Mouse (Mus musculus) heart, postnatal 4 days (tissue): ENCODE data around the gene Xiap. TPM values are rescaled to one million over a fixed set of nuclear protein-coding genes. Genes with fewer than 3 reads are reported as not detected.
A peak's percentile ranks its signal among the peaks of the same experiment; 100 is the strongest.

Experiments used
- DNase-seq: peaks from one replicate; pipeline ENCODE4 v3.0.0; 2021
- total RNA-seq, 2 experiments: library from RNA; stranded (reverse); gene quantifications; 2 replicates each; pipeline ENCODE4 v1.2.3; 2021

Gene Xiap
- total RNA-seq, 2 experiments from 2014 or later: 46.6 to 51.1 TPM

DNA sequence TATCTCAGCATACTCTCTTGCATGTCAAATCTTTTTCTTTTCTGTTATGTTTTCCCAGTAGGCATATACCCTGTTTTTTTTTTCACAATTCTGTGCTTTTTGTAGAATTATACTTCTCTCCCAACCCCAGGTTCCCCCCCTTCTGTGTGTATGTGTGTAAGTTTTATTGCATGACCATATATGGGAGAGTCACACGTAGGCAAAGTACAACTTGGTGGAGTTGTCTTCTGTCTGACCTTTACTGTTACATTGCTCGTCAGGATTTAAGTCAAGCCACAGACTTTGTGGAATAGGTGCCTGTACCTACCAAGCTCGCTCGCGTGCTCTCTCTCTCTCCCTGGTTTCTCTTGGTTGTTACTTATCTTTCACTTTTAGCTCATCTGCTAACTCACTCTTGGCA is 28.7 kb downstream of the Xiap start:
- DNase-seq: no peak

DNA sequence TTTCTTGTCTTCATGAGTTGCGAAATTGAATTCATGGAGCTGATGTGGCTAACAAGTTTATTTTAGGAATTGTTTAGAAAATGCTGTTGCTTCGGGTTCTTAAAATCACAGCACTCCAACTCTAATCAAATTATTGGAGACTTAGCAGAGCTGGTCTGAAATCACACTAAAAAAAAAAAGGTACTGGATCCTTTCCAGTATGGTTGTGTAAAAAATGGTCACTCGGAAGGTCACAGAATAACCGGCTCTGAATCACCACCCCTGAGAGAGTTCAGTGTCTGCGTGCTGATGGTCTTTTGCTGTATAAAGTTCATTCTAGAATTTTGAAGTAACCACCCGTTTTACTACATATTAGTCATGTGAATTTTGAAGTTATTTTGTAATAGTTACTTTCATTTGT is 47.7 kb downstream of the Xiap start:
- no peak for DNase-seq

DNA sequence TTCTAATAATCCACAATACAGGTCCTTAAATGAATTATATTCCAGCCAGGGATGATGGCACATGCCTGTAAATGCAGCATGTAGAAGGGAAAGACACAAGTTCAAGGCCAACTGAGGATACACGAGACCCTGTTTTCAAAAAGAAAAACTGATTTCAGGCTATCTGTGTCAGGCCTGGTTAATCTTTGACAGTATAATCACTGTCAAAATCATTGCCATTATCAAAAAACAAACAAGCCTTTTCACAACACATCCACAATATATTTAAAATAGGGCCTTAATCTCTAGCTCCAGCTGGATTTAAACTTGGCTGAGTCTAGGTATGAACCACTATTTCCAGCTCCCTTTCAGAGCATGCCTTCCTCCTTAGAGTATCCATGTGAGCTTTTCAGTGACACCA is 51.1 kb downstream of the Xiap start:
- no peak for DNase-seq

DNA sequence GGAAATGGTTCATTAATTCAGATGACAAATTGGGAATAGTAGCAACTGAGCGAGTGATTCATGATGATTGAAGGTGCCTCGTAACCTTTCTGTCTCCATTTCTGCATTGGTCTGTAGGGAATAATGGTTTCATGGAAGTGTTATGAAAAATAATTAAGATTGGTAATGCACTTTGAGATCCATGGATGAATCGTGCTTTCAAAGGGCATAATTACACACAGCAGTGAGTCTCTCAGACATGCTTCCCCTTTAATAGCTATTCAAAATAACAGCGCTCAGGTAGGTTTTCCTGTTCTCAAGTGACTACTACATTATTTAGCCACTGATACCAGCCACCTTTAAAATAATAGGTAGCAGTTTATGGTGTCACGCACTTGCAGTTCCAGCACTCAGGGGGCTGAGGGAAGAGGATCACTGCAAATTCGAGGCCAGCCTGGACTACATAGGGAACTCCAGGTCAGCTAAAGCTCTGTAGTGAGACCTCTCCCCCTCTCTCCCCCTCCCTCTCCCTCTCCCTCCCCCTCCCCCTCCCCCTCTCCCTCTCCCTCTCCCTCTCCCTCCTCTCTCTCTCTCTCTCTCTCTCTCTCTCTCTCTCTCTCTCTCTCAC is 60.1 kb downstream of the Xiap start:
- no peak for DNase-seq

DNA sequence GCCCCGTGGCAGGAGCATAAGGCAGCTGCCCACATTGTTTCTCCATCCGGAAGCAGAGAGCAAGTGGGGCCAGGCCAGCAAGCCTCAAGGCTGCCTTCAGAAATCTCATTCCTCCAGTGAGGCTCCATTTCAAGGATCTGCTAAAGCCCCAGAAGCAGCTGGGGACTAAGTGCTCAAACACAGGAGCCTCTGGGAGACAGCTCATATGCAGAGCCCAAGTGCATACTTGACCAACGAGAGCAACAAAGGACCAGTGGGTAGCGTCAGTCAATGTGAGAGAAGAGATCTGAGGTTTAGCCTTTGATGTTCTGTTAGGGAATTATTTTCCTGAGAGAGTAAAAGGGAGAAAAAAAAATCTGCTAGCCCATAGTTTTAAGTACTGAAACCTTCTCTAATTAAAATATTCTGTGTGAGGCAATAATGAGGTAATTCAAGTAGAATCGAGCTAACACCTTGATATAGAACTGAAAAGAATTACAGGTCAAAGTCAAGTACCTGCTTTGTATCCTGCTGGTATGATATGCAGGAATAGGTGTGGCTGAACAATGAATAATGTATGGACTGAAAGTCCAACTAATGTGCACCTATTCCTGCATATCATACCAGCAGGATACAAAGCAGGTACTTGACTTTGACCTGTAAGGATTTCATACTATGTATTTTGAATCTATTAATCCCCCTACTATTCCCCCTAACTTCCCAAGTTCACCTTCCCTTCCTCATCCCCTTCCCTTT is 65.7 kb downstream of the Xiap start:
- no peak for DNase-seq

DNA sequence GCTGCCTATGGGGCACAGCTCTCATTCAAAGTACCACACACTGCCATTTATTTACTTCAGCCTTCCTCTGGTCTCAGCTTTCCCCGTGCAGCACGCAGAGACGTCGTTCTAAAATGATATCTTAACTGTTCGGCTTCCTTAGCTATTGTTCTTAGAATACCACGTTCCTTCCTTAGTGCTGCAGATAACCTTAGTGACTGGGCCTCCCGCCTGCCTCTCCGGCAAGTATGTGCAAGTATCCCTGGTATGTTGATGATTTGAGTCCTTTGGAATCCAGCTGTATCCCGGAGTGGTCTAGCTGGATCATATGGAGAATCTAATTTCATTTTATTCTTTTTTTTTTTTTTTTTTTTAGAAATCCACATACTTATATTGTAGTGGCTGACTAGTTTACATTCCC is 80.4 kb downstream of the Xiap start:
- DNase-seq: peak; percentile 18

DNA sequence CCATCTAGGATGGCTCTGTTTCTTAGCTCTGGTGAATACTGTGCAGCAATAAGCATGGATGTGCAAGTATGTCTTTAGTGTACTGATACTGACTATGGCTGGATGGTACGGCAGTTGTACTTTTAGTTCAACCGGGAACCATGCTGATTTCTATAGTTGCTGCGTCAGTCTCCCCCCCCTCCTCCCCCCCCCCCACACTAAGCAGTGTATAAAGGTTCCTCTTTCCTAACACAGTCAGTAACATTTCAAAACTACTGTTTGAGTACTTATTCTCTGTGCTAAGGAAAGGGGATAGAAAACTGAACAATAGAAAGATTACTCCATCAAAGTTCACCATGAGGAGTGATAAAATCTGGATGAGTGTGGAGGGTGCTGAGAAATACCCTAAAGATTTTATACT is 83.1 kb downstream of the Xiap start:
- DNase-seq: no peak

DNA sequence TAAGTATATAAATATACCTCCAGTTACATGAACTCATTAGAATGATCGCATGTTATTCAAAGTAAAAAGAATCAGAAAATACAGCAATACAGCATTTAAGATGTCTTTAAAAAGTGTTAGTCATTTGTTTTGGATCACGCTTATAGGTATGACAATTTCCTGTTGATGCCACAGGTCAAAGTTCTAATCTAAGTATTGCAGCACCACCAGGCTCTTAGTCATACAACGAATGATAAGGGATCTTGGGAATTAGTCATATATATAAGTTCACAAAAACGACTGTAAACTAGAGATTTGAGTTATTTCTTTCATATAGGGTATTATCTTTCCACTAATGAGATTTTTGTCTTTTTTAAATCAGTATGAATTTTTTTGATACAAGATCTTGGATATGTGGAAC is 84.5 kb downstream of the Xiap start:
- DNase-seq: no peak

DNA sequence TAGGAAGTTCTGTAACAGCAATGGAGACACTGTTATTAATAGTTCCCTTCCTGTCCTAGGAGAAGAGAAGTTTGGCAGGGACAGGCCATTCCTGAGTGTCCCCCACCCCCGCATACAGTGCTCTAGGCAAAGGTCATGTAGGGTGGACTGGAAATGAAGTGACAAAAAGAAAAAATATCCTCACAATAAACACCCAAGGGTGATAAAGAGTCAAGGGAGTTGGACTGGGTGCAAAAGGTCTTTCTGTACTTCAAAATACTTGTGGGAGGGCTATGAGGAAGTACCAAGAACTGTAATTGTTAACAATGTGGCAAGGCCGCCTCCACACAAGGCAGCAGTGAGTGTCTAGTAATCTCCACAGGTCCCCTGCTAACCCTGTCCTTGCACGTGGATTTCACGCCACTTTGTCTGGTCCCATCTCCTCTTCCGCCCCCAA is 88.6 kb downstream of the Xiap start:
- DNase-seq: peak; percentile 25

DNA sequence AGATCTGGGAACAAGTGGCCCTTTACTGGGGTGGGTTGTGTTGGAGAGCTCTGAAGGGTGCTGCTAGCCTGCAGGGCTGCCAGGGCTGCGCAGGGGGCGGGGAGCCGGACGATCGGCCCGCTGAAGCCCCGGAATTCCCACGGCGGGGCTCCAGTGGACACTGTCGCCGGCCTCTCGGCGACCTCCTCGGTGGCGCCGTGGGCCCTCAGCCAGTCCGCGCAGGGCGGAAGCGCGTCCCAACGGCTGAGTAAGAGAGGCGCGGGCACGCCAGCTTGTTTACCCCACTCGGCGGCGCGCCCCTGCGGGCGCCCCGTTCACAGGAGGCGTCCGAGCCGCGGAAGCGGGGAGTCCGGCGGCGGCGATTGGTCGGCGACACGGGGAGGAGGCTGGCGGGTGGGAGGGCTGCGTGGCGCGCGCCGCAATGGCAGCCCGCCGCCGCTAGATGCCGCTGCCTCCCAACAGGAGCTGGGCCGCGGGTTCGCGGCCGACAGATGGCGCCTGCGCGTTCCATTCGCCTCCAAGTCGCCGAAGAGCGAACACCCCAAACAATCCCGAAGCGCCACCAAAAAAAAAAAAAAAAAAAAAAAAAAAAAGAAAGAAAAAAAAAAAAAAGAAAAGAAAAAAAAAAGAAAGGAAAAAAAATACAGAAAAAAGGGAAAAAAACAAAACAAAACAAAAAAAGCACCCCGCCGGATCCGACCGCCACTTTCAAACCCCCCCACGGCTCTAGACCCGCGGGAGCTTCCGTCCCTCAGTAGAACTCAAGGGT is 89.5 kb downstream of the Xiap start, which contains the start of gene Stag2:
Gene Stag2, plus strand, starts transcription at position 530 of the 769 bp plus-strand sequence.
- peak; percentile 90 for DNase-seq

DNA sequence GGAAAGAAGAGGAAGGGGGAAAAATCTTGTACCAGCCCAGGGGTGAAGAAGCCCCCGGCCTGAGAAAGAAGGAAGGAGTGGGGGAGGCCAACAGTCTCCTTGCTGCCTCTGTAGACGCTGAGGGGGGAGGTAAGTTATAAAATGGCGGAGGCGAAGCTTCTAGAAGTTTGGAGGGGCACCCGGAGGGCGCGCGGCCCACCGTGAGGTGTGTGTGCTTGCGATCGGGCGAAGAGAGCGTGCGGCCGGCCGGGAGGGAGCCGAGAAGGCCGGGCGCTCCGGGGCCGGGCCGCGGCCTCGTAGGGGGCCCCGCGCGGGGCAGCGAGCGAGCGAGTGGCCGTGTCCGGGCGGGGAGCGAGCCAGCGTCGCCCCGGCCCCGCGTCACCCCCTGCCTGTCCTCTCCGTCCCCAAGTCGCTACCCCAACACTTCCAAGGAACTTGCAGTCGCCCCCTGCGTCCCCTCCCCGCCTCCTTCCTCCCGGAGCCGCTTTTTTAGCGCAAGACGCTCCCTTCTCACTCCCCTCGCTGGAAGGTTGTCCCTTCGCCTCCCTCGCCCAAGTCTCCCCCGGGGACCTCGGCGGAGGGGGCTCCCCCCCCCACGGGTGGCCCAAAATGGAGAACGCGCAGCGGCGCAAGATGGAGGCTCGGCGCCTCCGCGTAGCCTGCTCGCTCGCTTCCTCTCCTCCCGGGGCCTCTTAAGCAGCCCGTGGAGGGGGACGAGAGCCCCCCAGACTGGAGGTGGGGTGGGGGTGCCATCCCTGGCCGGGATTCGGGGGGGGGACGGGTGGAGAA is 90.3 kb downstream of the Xiap start:
- DNase-seq: peak; percentile 64

DNA sequence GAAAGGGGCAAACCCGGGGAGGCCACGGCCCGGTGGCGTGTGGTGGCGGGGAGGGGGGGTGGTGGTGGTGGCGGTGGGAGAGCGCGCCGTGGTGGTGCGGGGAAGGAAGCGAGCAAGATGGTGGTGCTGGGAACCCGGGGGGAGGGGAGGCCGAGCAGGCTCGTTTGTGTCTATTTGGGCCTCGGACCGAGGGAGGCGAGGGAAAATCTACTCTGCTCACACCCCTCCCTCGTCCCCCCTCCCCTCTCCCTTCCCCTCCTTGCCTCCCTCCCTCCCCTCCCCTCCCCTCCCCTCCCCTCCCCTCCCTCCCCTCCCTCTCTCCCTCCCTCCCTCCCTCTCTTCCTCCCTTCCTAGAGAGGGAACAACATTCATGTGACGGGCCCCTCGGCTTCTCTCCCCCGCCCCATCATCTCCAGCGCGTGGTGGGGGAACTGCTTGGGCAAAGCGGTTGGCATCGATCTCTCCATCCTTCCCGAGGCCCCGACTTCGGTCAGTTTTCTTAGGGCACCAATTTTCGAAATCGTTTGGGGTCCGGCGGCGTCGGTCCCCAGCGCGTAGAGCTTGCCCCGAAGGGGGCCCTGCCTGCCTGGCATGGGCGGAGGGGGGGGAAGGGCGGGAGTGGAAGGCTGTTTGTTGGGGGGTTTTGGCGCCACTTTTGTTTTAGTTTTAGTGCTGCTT is 91.0 kb downstream of the Xiap start:
- DNase-seq: peak; percentile 82

DNA sequence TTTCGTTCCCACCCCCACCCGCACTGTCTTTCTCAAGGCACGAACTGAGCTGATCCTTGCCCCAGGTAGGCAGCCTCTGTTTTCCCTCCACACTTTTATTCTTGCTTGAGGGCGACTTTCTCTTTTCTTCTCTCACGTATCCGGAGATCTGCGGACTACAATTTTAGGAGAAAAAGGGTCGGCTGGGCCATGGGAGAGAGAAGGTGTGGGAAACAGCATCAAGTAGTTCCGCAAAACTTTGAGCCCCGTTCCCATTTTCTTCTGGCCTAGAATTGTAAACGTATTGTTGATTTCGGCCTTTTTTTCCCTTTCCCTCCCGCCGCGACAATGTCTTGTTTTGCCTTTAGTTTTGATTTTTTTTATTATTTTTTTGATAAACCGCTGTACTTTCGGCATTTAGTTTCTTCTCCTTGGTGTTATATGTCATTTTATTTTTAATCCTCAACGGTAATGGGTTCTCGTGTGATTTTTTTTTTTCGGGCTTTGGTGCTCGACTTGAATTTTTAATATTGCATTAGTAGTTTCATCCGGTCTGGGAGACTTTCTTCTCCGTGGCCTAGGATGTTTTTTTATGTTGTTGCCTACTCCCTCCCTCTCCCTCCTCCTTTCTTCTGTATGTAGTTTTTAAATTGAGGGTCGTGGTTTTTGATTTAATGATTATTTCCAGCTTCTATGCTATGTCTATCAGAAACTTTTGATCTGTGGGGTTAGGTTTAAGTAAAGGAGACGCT is 91.7 kb downstream of the Xiap start:
- peak; percentile 15 for DNase-seq

DNA sequence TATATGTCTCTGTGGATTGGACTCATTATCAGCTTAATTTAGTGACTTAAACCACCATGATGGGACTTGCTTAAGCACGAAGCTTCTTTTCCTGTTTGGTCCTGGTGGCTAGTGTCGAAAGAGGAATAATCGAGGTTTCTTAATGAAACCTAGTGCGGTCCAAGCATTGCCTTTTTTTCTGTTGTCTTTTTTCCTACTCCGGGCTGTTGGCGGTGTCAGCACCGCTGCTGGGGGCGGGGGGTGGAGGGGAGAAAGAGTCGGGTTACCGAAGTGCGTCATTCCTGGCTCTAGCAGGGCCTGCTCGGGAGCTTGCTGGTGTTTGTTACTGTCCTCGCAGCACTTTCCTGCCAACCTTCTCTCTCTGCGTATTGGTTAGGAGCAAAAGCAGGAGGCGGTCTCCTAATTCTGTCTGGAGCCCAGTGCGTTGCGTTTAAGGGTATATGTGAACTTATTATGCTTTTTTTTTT is 92.5 kb downstream of the Xiap start:
- peak; percentile 85 for DNase-seq

DNA sequence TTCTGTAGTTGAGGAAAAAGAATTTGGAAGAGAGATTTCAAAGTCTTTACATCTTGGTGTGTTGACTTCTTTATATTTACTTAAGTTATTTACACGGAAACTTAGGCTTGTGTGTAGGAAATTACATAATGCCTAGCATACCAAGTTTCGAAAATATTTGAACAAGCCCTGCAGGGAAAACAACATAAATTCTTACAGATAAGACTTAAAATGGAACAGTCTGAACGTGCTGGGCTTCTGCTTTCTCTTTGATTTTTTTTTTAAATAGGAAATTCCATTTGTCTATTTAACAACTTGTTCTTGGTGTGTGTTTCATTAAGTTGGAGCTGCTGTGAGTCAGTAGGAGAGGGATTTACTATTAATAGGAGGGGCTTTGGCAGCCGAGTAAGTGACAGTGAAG is 93.6 kb downstream of the Xiap start:
- no peak for DNase-seq

Other genes starting within 250 kb of the Xiap start
- 10 to 100 TPM; 34.8 to 47.3 TPM for gene Thoc2, start 139.0 kb upstream of the Xiap start, total RNA-seq
- gene Stag2, start 89.6 kb downstream of the Xiap start, total RNA-seq: 10 to 100 TPM; 71.9 TPM